Mouse (Mus musculus) kidney, embryonic 16.5 days (tissue): ENCODE measurements around the gene Eno3. TPM values are rescaled to one million over a fixed set of nuclear protein-coding genes. Genes with fewer than 3 reads are reported as not detected.
A peak's percentile ranks its signal among the peaks of the same experiment; 100 is the strongest.

Experiments
- ATAC-seq: fragments of 200-750 bp; cut with Nextera tagmentation; 2 replicates; pipeline ENCODE4 v1.8.0; 2017; ENCODE audit warnings: moderate TSS enrichment; ENCODE audit not compliant: low FRiP score, low TSS enrichment
- H3K27ac ChIP-seq: fragments of 300-500 bp; sonication (generic); 2 replicates; pipeline ENCODE4 v1.5.1; 2014; ENCODE audit warnings: low read length
- H3K27me3 ChIP-seq: fragments of 300-500 bp; sonication (generic); 2 replicates; pipeline ENCODE4 v1.6.1; 2014; ENCODE audit warnings: low read length, control low read depth, mixed read lengths; ENCODE audit not compliant: insufficient read depth
- H3K36me3 ChIP-seq: fragments of 300-500 bp; sonication (generic); 2 replicates; pipeline ENCODE4 v1.6.1; 2014; ENCODE audit warnings: low read length, control low read depth, mixed read lengths; ENCODE audit not compliant: insufficient read depth
- H3K4me1 ChIP-seq: fragments of 300-500 bp; sonication (generic); 2 replicates; pipeline ENCODE4 v1.6.1; 2014; ENCODE audit warnings: low read length, control low read depth, mixed read lengths; ENCODE audit not compliant: insufficient read depth
- H3K4me2 ChIP-seq: fragments of 300-500 bp; sonication (generic); replicated peaks from 2 replicates; pipeline ENCODE4 v1.6.1; 2014; ENCODE audit warnings: low read depth, low read length
- H3K4me3 ChIP-seq: fragments of 300-500 bp; sonication (generic); 2 replicates; pipeline ENCODE4 v1.5.1; 2014; ENCODE audit warnings: mild to moderate bottlenecking, low read length
- H3K9ac ChIP-seq: fragments of 300-500 bp; sonication (generic); replicated peaks from 2 replicates; pipeline ENCODE4 v1.6.1; 2014; ENCODE audit warnings: low read length
- H3K9me3 ChIP-seq: fragments of 300-500 bp; sonication (generic); 2 replicates; pipeline ENCODE4 v1.6.1; 2016; ENCODE audit warnings: low read length, control low read depth
- WGBS: fragments of 180-500 bp; shearing (Covaris S2); extraction: QIAGEN DNeasy Blood & Tissue Kit; methylation state at CpG from one replicate; pipeline ENCODE4 v1.1.7; 2014; 5-methylcytosine and 5-hydroxymethylcytosine counted together
- polyA plus RNA-seq: library from polyadenylated mRNA; unstranded; fragments of >200 nt; fragmentation: Nextera tagmentation; extraction: Ambion mirVana; gene quantifications from 2 replicates; pipeline ENCODE4 v1.2.1, GENCODE M21; 2015

Gene Eno3
- polyA plus RNA-seq, 1 experiment from 2014 or later, result 28.0 TPM

- WGBS, result 94% methylated on average over 8 of the region's 8 CpGs
- Histone ChIP-seq H3K4me3 (no peak overlapping the region), H3K4me1 (peaks cover 24% of the 10 kb centered on the region), H3K27me3 (no peaks in the 10 kb centered on the region), H3K27ac (no peak overlapping the region), H3K36me3 (peaks cover 42% of the 10 kb centered on the region), H3K4me2 (no peak overlapping the region), H3K9ac (no peak overlapping the region), H3K9me3 (no peaks in the 10 kb centered on the region)
- no peak for ATAC-seq
Measured at GRCm38 (mm10) chr11:70666687-70667086, 9.7 kb downstream of the Eno3 start.

- Histone ChIP-seq H3K4me1 (peaks cover 24% of the 10 kb centered on the region), H3K4me3 (peak overlapping the region; percentile 75), H3K9ac (peak overlapping the region; percentile 72; the same call in 1 of the 2 replicates), H3K9me3 (no peaks in the 10 kb centered on the region), H3K27ac (peak overlapping the region; percentile 99), H3K4me2 (peak overlapping the region; percentile 89), H3K36me3 (peaks cover 35% of the 10 kb centered on the region), H3K27me3 (no peaks in the 10 kb centered on the region)
- no peak for ATAC-seq
- 56% methylated on average over 14 of the region's 14 CpGs for WGBS
Measured at GRCm38 (mm10) chr11:70667271-70668150, 10.5 kb downstream of the Eno3 start.

GRCm38 (mm10) chr11:70668335-70668770, 11.4 kb downstream of the Eno3 start:
- Histone ChIP-seq H3K27ac (peak overlapping the region; percentile 99), H3K9me3 (no peaks in the 10 kb centered on the region), H3K27me3 (no peaks in the 10 kb centered on the region), H3K4me1 (peaks cover 24% of the 10 kb centered on the region), H3K4me2 (peak overlapping the region; percentile 89), H3K4me3 (peak overlapping the region; percentile 75), H3K36me3 (peaks cover 27% of the 10 kb centered on the region), H3K9ac (peak overlapping the region; percentile 72)
- under 1% methylated on average over 15 of the region's 15 CpGs for WGBS
- ATAC-seq, result peak; percentile 63; the same call in 1 of the 2 replicates

GRCm38 (mm10) chr11:70668771-70669505, 11.9 kb downstream of the Eno3 start, which contains the start of gene Spag7:
Spag7 (minus strand) TSS chr11:70669416.
- WGBS, result under 1% methylated on average over 44 of the region's 44 CpGs
- Histone ChIP-seq H3K36me3 (peaks cover 26% of the 10 kb centered on the region), H3K9me3 (no peaks in the 10 kb centered on the region)

GRCm38 (mm10) chr11:70669582-70670345, 12.8 kb downstream of the Eno3 start:
- peak overlapping the region; percentile 91 for H3K9ac ChIP-seq
- peaks cover 24% of the 10 kb centered on the region for H3K36me3 ChIP-seq
- H3K4me2 ChIP-seq, result peak overlapping the region; percentile 89
- peak overlapping the region; percentile 75 for H3K4me3 ChIP-seq
- ATAC-seq, result peak; percentile 23
- peak overlapping the region; percentile 99 for H3K27ac ChIP-seq
- WGBS, result under 1% methylated on average over 31 of the region's 31 CpGs
- H3K27me3 ChIP-seq, result no peaks in the 10 kb centered on the region
- H3K9me3 ChIP-seq, result no peaks in the 10 kb centered on the region
- peaks cover 24% of the 10 kb centered on the region for H3K4me1 ChIP-seq

More at GRCm38 (mm10) chr11:70668771-70669505, 11.9 kb downstream of the Eno3 start, which contains the start of gene Spag7:
- H3K27ac ChIP-seq, result peak within 1 kb of the TSS; percentile 99
- peak within 1 kb of the TSS; percentile 91 for H3K9ac ChIP-seq
- peak; percentile 97 for ATAC-seq
- no peaks in the 10 kb centered on the region for H3K27me3 ChIP-seq
- H3K4me1 ChIP-seq, result peaks cover 24% of the 10 kb centered on the region
- H3K4me3 ChIP-seq, result peak within 1 kb of the TSS; percentile 75
- H3K4me2 ChIP-seq, result peak within 1 kb of the TSS; percentile 89

- H3K4me3 ChIP-seq, result peak overlapping the region; percentile 75
- peak overlapping the region; percentile 89 for H3K4me2 ChIP-seq
- ATAC-seq, result no peak
- H3K9ac ChIP-seq, result peak overlapping the region; percentile 91
- no peaks in the 10 kb centered on the region for H3K9me3 ChIP-seq
- WGBS, result 35% methylated on average over 14 of the region's 14 CpGs
- peaks cover 19% of the 10 kb centered on the region for H3K36me3 ChIP-seq
- peak overlapping the region; percentile 99 for H3K27ac ChIP-seq
- no peaks in the 10 kb centered on the region for H3K27me3 ChIP-seq
- peaks cover 24% of the 10 kb centered on the region for H3K4me1 ChIP-seq
Measured at GRCm38 (mm10) chr11:70670483-70670882, 13.5 kb downstream of the Eno3 start.

- H3K36me3 ChIP-seq, result peaks cover 18% of the 10 kb centered on the region
- H3K27me3 ChIP-seq, result no peaks in the 10 kb centered on the region
- no peaks in the 10 kb centered on the region for H3K9me3 ChIP-seq
- H3K4me1 ChIP-seq, result peaks cover 24% of the 10 kb centered on the region
- H3K4me3 ChIP-seq, result no peak overlapping the region
- 88% methylated on average over 16 of the region's 16 CpGs for WGBS
- no peak overlapping the region for H3K27ac ChIP-seq
- no peak overlapping the region for H3K9ac ChIP-seq
- no peak for ATAC-seq
- H3K4me2 ChIP-seq, result no peak overlapping the region
Measured at GRCm38 (mm10) chr11:70671333-70672047, 14.5 kb downstream of the Eno3 start.

GRCm38 (mm10) chr11:70674014-70674413, 17.0 kb downstream of the Eno3 start:
- Histone ChIP-seq H3K4me1 (peaks cover 10% of the 10 kb centered on the region), H3K4me2 (no peak overlapping the region), H3K36me3 (peaks cover 16% of the 10 kb centered on the region), H3K9ac (no peak overlapping the region), H3K4me3 (no peak overlapping the region), H3K27me3 (no peaks in the 10 kb centered on the region), H3K9me3 (no peaks in the 10 kb centered on the region), H3K27ac (no peak overlapping the region)
- ATAC-seq, result no peak
- 76% methylated on average over 6 of the region's 6 CpGs for WGBS

- Histone ChIP-seq H3K9me3 (no peaks in the 10 kb centered on the region), H3K4me1 (peaks cover 10% of the 10 kb centered on the region), H3K36me3 (peaks cover 20% of the 10 kb centered on the region), H3K27me3 (no peaks in the 10 kb centered on the region), H3K9ac (no peak overlapping the region), H3K27ac (no peak overlapping the region), H3K4me2 (no peak overlapping the region), H3K4me3 (no peak overlapping the region)
- 79% methylated on average over 11 of the region's 11 CpGs for WGBS
- no peak for ATAC-seq
Measured at GRCm38 (mm10) chr11:70674501-70674900, 17.5 kb downstream of the Eno3 start.
